Mouse (Mus musculus): ENCODE measurements around the gene Gm9508.
"Not testable (repeated sequence)": the region's sequence is repeated elsewhere in the genome, so short reads cannot be mapped to it uniquely, and the experiment has no call there.

The Gm9508 gene

GRCm38 (mm10) chr10:77697133-77697532, at the start of gene Gm9508:
Gene Gm9508 (minus strand): TSS chr10:77697233.
- DNase-seq, result no peak

- not testable (repeated sequence) for DNase-seq
Observed at GRCm38 (mm10) chr10:77741924-77742688, 45.1 kb upstream of the Gm9508 start, which contains the start of gene Gm18596. Gene Gm18596 (minus strand): TSS chr10:77742638.

- DNase-seq, result no peak
Observed at GRCm38 (mm10) chr10:77738929-77739328, 41.9 kb upstream of the Gm9508 start.

- DNase-seq, result no peak
Observed at GRCm38 (mm10) chr10:77735928-77736327, 38.9 kb upstream of the Gm9508 start.

GRCm38 (mm10) chr10:77729241-77729640, 32.2 kb upstream of the Gm9508 start:
- DNase-seq, result peak; percentile 15

- DNase-seq, result peak; percentile 1
Observed at GRCm38 (mm10) chr10:77728280-77728679, 31.2 kb upstream of the Gm9508 start.

GRCm38 (mm10) chr10:77726186-77726585, 29.2 kb upstream of the Gm9508 start, which contains the start of gene Gm10100:
Gene Gm10100 (plus strand): TSS chr10:77726486.
- no peak for DNase-seq

GRCm38 (mm10) chr10:77724855-77725254, 27.8 kb upstream of the Gm9508 start:
- DNase-seq, result no peak

- not testable (repeated sequence) for DNase-seq
Observed at GRCm38 (mm10) chr10:77720299-77720698, 23.3 kb upstream of the Gm9508 start, which contains the start of gene Krtap12-1. Gene Krtap12-1 (plus strand): TSS chr10:77720599.

- no peak for DNase-seq
Observed at GRCm38 (mm10) chr10:77715507-77715906, 18.5 kb upstream of the Gm9508 start, which contains the start of gene Gm10142. Gene Gm10142 (plus strand): TSS chr10:77715807.

- DNase-seq, result peak; percentile 15
Observed at GRCm38 (mm10) chr10:77713734-77714133, 16.7 kb upstream of the Gm9508 start.

GRCm38 (mm10) chr10:77711157-77711556, 14.1 kb upstream of the Gm9508 start, which contains the start of gene Gm10024:
Gene Gm10024 (plus strand): TSS chr10:77711457.
- DNase-seq, result not testable (repeated sequence)

GRCm38 (mm10) chr10:77709831-77710230, 12.8 kb upstream of the Gm9508 start:
- no peak for DNase-seq

- no peak for DNase-seq
Observed at GRCm38 (mm10) chr10:77706326-77706725, 9.3 kb upstream of the Gm9508 start, which contains the start of gene Gm10272. Gene Gm10272 (plus strand): TSS chr10:77706626.

GRCm38 (mm10) chr10:77690356-77690807, 6.7 kb downstream of the Gm9508 start, which contains the start of gene Gm19402:
Gene Gm19402 (minus strand): TSS chr10:77690757.
- not testable (repeated sequence) for DNase-seq

- no peak for DNase-seq
Observed at GRCm38 (mm10) chr10:77687021-77687420, 10.0 kb downstream of the Gm9508 start.

GRCm38 (mm10) chr10:77685895-77686664, 11.0 kb downstream of the Gm9508 start, which contains the start of gene Tspear:
Gene Tspear (plus strand): TSS chr10:77686569.
- no peak for DNase-seq

- no peak for DNase-seq
Observed at GRCm38 (mm10) chr10:77684181-77684580, 12.9 kb downstream of the Gm9508 start.

GRCm38 (mm10) chr10:77682994-77683393, 14.0 kb downstream of the Gm9508 start:
- DNase-seq, result no peak

GRCm38 (mm10) chr10:77677562-77677961, 19.5 kb downstream of the Gm9508 start:
- DNase-seq, result no peak

- no peak for DNase-seq
Observed at GRCm38 (mm10) chr10:77673765-77674164, 23.3 kb downstream of the Gm9508 start.

GRCm38 (mm10) chr10:77671519-77671918, 25.5 kb downstream of the Gm9508 start:
- no peak for DNase-seq

GRCm38 (mm10) chr10:77670710-77671109, 26.3 kb downstream of the Gm9508 start:
- no peak for DNase-seq
